Mouse (Mus musculus) stomach, embryonic 16.5 days (tissue): Measurements from ENCODE around the gene Capza1. TPM values are rescaled to one million over a fixed set of nuclear protein-coding genes. Genes with fewer than 3 reads are reported as not detected.

Source experiments
- ATAC-seq: fragments of 200-750 bp; cut with Nextera tagmentation; 2 replicates; pipeline ENCODE4 v1.8.0; 2017; ENCODE audit warnings: moderate number of reproducible peaks, moderate TSS enrichment; ENCODE audit not compliant: insufficient read depth, low FRiP score
- H3K27ac ChIP-seq: fragments of 300-500 bp; sonication (generic); 2 replicates; pipeline ENCODE4 v1.5.1; 2014; ENCODE audit warnings: low read length
- H3K27me3 ChIP-seq: fragments of 300-500 bp; sonication (generic); 2 replicates; pipeline ENCODE4 v1.6.1; 2014; ENCODE audit warnings: low read length, control low read depth, mixed read lengths; ENCODE audit not compliant: control insufficient read depth, insufficient read depth
- H3K36me3 ChIP-seq: fragments of 300-500 bp; sonication (generic); 2 replicates; pipeline ENCODE4 v1.6.1; 2014; ENCODE audit warnings: low read length; ENCODE audit not compliant: control insufficient read depth, insufficient read depth
- H3K4me1 ChIP-seq: fragments of 300-500 bp; sonication (generic); 2 replicates; pipeline ENCODE4 v1.6.1; 2014; ENCODE audit warnings: low read length, control low read depth, mixed read lengths; ENCODE audit not compliant: control insufficient read depth, insufficient read depth
- H3K4me2 ChIP-seq: fragments of 300-500 bp; sonication (generic); 2 replicates; pipeline ENCODE4 v1.6.1; 2014; ENCODE audit warnings: low read depth, low read length, mixed read lengths
- H3K4me3 ChIP-seq: fragments of 300-500 bp; sonication (generic); replicated peaks from 2 replicates; pipeline ENCODE4 v1.5.1; 2014; ENCODE audit warnings: mild to moderate bottlenecking, low read length
- H3K9ac ChIP-seq: fragments of 300-500 bp; sonication (generic); 2 replicates; pipeline ENCODE4 v1.6.1; 2014; ENCODE audit warnings: low read length
- H3K9me3 ChIP-seq: fragments of 300-500 bp; sonication (generic); replicated peaks from 2 replicates; pipeline ENCODE4 v1.6.1; 2016; ENCODE audit warnings: low read length, control low read depth; ENCODE audit not compliant: control insufficient read depth
- WGBS: fragments of 180-500 bp; shearing (Covaris S2); extraction: QIAGEN DNeasy Blood & Tissue Kit; methylation state at CpG from one replicate; pipeline ENCODE4 v1.1.7; 2014; 5-methylcytosine and 5-hydroxymethylcytosine counted together
- polyA plus RNA-seq: library from polyadenylated mRNA; unstranded; fragments of >200 nt; fragmentation: Nextera tagmentation; extraction: Ambion mirVana; gene quantifications from 2 replicates; pipeline ENCODE4 v1.2.1, GENCODE M21; 2015

Gene Capza1
- polyA plus RNA-seq, 1 experiment from 2014 or later = 195 TPM

DNA sequence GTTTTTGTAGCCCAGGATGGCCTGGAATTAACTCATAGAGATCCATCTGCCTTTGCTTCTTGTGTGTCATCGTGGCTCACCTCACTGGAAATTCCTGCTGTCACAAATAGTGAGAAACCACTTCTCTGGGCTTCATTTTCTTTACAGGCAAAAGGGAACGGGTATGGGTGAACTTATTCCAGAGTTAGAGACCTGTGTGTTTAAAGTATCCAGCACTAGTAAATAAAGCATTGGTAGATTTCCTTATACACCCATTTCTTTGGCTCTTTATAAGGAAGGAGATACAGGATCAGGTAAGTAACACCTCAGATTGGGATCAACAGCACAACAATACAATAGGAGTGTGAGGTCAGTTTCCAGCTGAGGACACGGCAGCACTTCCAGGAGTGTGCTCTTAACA is 76.2 kb downstream of the Capza1 start, which contains the start of gene Rhoc:
Rhoc (plus strand) TSS at position 301 of the 400 bp plus-strand sequence.
- Histone ChIP-seq H3K27ac (peak within 1 kb of the TSS; percentile 93), H3K9ac (peak within 1 kb of the TSS; percentile 87), H3K4me3 (peak within 1 kb of the TSS; percentile 75), H3K4me1 (peaks cover 27% of the 10 kb centered on the region), H3K9me3 (no peaks in the 10 kb centered on the region), H3K4me2 (peak within 1 kb of the TSS; percentile 81), H3K27me3 (0 out of 2 replicates have a peak, but pooled peaks cover 4% of the 10 kb centered on the region), H3K36me3 (0 out of 2 replicates have a peak, but pooled peaks cover 7% of the 10 kb centered on the region)
- ATAC-seq = no peak
- WGBS = 33% methylated on average over 3 of the region's 3 CpGs

GRCm38 (mm10) chr3:104785284-104785683 is 79.0 kb downstream of the Capza1 start:
- no peak for ATAC-seq
- Histone ChIP-seq H3K36me3 (no peaks in the 10 kb centered on the region), H3K9me3 (no peaks in the 10 kb centered on the region), H3K4me3 (no peak overlapping the region), H3K27me3 (peaks cover 11% of the 10 kb centered on the region; the same call in 1 of the 2 replicates), H3K4me1 (peaks cover 22% of the 10 kb centered on the region), H3K9ac (no peak overlapping the region), H3K27ac (no peak overlapping the region), H3K4me2 (no peak overlapping the region)
- WGBS = 92% methylated on average over 6 of the region's 6 CpGs

DNA sequence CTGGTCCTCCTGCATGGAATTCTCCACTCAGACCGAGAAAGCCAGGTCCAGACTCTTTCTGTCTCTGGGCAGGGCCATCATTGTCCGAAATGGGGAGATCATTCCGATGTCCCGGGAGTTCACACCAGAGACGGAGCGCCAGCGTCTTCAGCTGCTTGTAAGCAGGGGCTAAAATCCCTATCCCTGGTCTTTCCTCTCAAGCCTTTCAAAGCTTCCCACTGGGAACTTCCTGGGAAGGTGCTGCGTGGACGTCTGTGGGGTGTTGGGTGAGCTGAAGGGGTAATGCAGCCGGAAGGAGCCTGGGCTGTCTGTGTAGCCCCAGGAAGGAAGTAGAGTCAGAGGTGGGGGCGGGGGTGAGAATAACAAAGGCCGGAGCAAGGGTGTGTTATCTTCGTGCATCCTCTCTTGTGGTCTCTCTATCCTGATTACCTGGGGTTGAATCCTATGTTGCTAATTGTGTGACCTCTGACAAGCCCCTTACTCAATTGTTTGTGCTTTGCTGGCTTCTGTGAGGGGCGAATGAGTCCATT is 80.3 kb downstream of the Capza1 start:
- WGBS = 46% methylated on average over 14 of the region's 14 CpGs
- ATAC-seq = no peak
- H3K4me2 ChIP-seq = no peak overlapping the region
- peaks cover 18% of the 10 kb centered on the region for H3K4me1 ChIP-seq
- H3K9me3 ChIP-seq = no peaks in the 10 kb centered on the region
- H3K27me3 ChIP-seq = peaks cover 22% of the 10 kb centered on the region
- H3K36me3 ChIP-seq = no peaks in the 10 kb centered on the region
- H3K9ac ChIP-seq = no peak overlapping the region
- no peak overlapping the region for H3K4me3 ChIP-seq
- H3K27ac ChIP-seq = no peak overlapping the region

DNA sequence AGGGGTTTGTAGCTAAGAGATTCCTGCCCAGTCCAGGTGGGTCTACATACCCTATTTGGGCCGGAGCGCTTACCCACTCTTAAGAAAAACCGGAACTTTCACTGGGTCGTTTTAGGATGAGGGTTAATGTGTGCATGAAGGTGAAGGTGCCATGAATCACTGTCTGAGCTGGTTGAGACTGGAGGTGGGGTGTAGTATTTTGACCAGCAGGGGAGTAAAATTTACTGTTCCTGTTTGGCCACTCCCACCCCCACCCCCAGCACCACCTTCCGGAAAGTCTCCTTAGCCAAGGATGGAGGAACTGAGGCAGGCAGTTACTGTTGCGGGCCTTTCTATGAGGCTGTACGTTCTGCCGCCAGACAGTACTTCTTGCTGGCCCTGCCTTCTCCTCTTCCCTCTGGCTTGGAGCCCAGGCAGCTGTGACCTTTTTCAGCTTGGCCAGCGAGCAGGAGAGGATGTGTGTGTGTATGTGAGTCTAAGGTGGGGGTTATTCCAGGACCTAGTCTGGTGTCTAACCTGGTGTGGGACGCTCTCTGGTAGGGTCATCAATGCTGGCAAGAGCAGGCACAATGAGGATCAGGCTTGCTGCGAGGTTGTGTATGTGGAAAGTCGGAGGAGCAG is 82.1 kb downstream of the Capza1 start:
- H3K4me3 ChIP-seq = peak overlapping the region; percentile 52
- ATAC-seq = no peak
- H3K4me1 ChIP-seq = peaks cover 18% of the 10 kb centered on the region
- WGBS = 23% methylated on average over 12 of the region's 12 CpGs
- H3K9me3 ChIP-seq = no peaks in the 10 kb centered on the region
- no peak overlapping the region for H3K27ac ChIP-seq
- no peaks in the 10 kb centered on the region for H3K36me3 ChIP-seq
- peak overlapping the region; percentile 65; the same call in 1 of the 2 replicates for H3K9ac ChIP-seq
- peaks cover 32% of the 10 kb centered on the region for H3K27me3 ChIP-seq
- H3K4me2 ChIP-seq = peak overlapping the region; percentile 99

- H3K27ac ChIP-seq = no peak within 1 kb of the TSS
- peaks cover 39% of the 10 kb centered on the region for H3K27me3 ChIP-seq
- H3K4me3 ChIP-seq = peak within 1 kb of the TSS; percentile 52
- H3K9me3 ChIP-seq = no peaks in the 10 kb centered on the region
- under 1% methylated on average over 26 of the region's 26 CpGs for WGBS
- peak within 1 kb of the TSS; percentile 65 for H3K9ac ChIP-seq
- peaks cover 18% of the 10 kb centered on the region for H3K4me1 ChIP-seq
- H3K4me2 ChIP-seq = peak within 1 kb of the TSS; percentile 99
- no peaks in the 10 kb centered on the region for H3K36me3 ChIP-seq
- ATAC-seq = no peak
Measured at GRCm38 (mm10) chr3:104781471-104781903, 82.8 kb downstream of the Capza1 start, which contains the start of gene Fam19a3. TSS of gene Fam19a3 (minus strand) at chr3:104781840.

DNA sequence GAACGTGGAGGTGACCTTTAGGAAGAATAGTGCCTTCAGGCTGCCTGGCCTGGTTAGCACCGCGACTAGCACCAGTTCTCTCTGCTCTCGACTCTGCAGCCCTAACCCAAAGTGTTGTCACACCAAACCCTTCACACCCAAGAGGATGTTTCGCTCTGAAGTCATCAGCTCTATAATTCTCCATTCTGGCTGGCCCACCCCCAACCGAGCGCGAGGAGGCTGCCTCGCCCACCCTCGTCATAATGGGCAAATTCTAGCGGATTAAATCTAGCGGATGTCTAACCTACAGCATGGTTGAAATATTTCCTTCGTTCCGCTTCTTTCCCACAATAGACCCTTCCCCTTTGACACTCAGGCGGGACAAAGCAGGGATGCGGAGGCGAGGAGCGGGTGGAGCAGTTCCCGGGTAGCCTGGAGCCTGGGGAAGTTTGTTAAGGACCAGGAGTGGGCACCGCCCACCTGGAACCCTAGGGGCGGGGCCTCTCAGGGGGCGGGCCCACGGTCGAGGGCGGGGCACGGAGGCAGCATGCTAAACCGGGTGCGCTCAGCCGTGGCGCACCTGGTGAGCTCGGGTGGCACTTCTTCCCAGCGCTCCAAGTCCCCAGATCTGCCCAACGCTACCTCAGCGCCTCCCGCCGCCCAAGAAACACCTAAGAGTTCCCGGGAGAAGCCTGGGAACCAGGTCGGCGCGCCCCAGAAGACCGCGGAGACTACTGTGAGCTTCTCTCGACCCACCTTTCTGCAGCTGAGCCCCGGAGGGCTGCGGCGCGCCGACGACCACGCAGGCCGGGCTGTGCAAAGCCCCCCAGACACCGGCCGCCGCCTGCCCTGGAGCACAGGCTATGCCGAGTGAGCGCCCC is 83.5 kb downstream of the Capza1 start, which contains the start of gene Ppm1j:
Ppm1j (plus strand) TSS at position 496 of the 860 bp plus-strand sequence.
- peak; percentile 71; the same call in 1 of the 2 replicates for ATAC-seq
- Histone ChIP-seq H3K27ac (no peak within 1 kb of the TSS), H3K4me3 (peak within 1 kb of the TSS; percentile 52), H3K4me1 (peaks cover 18% of the 10 kb centered on the region), H3K27me3 (peaks cover 40% of the 10 kb centered on the region), H3K9me3 (no peaks in the 10 kb centered on the region), H3K9ac (peak within 1 kb of the TSS; percentile 65), H3K4me2 (peak within 1 kb of the TSS; percentile 99), H3K36me3 (no peaks in the 10 kb centered on the region)
- 2% methylated on average over 56 of the region's 56 CpGs for WGBS

DNA sequence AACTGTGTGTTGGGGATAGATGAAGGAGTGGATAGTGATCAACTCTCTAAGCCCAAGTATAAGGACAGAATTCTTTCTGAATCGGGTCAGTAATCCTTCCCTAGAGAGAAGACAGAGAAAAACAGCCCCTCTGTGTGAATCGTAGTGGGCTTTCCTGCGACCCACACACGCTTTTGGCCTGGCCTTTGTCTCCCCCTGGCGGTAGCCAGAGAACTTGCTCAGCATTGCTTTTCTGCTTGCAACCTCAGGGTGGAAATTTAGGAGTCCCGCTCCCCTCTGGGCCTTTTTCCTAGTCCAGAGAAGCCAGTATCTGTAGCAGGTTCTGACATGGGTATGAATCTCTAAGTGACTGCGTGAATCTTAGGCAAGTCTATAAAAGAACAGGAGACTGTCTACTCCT is 84.4 kb downstream of the Capza1 start:
- Histone ChIP-seq H3K4me2 (no peak overlapping the region), H3K36me3 (no peaks in the 10 kb centered on the region), H3K4me1 (peaks cover 18% of the 10 kb centered on the region), H3K9me3 (no peaks in the 10 kb centered on the region), H3K27me3 (peaks cover 40% of the 10 kb centered on the region), H3K4me3 (no peak overlapping the region), H3K27ac (no peak overlapping the region), H3K9ac (no peak overlapping the region)
- 1% methylated on average over 7 of the region's 7 CpGs for WGBS
- ATAC-seq = no peak

- Histone ChIP-seq H3K27me3 (peaks cover 37% of the 10 kb centered on the region), H3K9me3 (no peaks in the 10 kb centered on the region), H3K36me3 (no peaks in the 10 kb centered on the region), H3K27ac (no peak overlapping the region), H3K9ac (0 out of 2 replicates have a peak overlapping the region, but pooled peaks have one; percentile 55), H3K4me3 (peak overlapping the region; percentile 41), H3K4me1 (peaks cover 17% of the 10 kb centered on the region), H3K4me2 (peak overlapping the region; percentile 62)
- 2% methylated on average over 20 of the region's 20 CpGs for WGBS
- ATAC-seq = 0 out of 2 replicates have a peak, but pooled peaks have one; percentile 29
Measured at GRCm38 (mm10) chr3:104777342-104777741, 87.0 kb downstream of the Capza1 start.
